Mouse (Mus musculus) kidney, postnatal 14 days (tissue): Measurements from ENCODE around the gene Aldh4a1.
A peak's percentile ranks its signal among the peaks of the same experiment; 100 is the strongest.

Source experiments
- DNase-seq: peaks from one replicate; pipeline ENCODE4 v3.0.0; 2022; ENCODE audit warnings: mixed read lengths

The Aldh4a1 gene

DNA sequence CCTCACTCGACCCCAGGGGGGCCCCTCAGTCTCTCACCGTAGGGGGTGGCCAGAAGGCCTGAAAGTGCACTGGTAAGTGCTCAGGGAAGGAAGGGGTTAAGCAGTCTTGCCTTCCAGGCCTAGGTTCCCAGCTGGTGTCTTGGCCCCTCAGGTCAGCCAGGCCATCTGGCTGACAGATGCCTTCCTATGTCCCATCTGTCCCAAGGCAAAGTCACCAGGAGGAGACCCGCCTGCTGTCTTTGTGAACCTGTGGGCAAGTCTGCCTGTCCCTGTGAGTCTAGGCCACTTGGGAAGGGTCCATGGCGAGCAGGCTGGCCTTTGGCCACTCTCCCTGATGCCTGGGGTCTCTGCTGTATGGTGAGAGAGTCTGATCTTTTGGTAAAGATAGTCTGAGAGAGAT is 32.2 kb upstream of the Aldh4a1 start:
- no peak for DNase-seq

DNA sequence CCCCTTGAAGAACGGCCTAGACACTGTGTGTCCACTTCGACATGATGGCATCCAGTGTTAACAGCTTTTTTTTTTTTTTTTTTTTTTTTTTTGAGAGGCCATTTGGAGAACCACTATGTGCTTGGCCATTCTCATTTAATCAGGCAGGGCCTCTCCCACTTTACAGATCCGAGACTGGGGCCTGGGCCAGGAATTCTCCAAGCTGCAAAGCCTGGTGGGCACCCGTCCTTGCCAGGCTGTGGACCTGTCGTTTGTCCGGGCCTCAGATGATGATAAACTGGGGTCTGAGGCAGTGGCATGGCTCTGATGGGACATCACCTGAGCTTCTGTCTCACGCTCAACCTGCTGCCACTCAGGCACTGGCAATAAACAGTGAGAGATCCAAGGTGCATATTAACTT is 29.8 kb upstream of the Aldh4a1 start:
- DNase-seq, result no peak

DNA sequence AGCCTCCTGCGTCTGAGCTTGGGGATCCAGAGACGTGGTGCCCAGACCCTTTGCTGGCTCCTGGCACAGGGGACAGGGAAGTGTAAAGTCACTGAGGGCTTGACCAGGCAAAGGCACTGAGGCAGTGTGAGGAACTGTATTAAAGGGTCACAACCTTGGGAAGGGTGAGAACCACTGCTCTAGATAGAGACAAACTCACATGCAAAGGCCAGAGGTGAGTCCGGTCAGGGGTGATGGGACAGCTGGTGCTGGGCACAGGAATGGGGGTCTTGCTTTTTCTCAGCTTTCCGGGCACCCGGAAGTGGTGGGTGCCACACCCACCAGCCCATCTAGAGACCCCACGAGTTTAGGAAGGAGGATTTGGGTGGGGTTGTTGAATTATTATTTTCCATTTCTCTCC is 29.3 kb upstream of the Aldh4a1 start:
- DNase-seq, result no peak

DNA sequence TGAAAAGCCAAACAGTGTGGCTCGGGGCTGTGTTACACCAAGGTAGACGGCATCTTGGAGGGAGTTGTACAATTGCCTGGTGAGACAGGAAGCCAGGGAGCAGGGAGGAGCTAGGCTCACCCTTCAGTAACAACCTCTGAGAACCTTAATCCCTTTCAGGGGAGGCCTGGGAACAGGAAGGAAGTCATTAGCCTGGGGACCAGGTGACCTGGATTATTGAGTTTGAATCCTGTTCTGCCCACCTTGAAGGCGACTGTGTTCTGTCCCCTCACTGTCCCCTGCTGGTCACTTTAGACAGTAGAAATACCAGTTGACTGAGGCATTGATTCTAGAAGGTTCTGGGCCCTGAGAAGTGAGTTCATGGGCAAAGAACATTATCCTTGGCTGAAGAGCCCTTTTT is 28.6 kb upstream of the Aldh4a1 start:
- no peak for DNase-seq

DNA sequence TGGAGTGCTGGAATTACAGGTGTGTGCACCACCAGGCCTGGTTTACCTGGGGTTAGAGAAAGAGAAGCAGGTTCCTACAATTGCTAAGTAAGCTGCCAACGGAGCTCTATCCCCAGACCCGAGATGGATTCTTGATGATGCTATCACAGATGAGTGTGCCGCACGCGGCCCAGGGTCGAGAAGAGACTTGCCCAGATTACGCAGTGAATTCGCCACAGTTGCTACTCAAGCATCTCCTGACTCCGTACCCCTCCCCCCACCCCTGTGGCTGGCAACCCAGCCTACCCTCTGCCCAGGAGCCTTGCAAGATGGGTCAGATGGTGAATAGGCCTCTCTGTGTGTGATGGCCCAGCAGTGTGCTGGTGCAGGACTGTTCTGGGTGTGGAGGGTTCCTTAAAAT is 26.0 kb upstream of the Aldh4a1 start:
- DNase-seq, result no peak

DNA sequence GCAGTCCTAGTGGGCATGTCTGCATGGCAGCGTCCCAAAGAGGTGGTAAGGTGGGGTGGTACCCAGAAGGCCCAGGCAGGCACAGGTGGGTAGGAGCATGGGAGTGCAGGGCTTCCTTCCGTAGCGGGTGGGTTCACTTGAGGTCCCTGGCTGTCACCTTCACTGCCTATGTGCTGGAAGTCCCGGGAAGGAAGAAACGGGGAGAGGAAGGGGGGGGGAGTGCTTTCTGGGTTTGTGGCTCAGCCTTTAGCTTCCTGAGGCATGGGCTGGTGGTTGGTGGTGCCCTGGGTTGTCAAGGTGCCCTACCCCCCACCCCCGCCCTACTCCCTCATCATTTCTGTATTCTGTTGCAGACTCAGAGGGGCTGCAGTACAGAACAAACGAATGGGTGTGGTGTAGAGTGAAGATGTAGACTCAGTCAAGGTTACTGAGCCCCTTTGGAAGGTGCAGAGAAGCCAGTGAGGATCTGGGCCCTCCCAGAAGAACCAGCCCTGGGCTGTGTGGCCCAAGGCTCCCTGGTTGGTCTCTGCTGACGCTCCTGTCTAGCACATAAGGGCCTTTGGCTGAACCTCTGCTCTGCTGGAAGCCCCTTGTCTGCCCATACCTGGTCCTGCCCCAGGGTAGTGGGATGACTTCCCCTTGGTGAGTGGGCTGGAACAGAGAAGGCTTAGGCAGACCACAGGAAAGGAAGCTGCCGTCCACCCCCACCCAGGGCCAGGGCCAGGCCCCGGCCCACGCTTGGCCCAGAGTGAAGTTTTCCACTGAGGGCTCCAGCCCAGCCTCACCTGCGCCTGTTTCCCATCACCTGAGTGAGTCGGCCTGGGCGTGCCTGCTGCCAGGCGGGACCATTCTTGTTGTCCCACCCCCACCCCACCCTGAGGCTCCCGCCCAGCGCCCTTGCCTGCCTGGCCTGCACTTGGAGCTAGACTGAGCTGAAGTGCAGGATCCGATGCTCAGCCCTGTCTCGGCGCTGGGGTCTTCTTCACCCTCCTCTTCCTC is 25.1 kb upstream of the Aldh4a1 start:
- DNase-seq, result no peak

DNA sequence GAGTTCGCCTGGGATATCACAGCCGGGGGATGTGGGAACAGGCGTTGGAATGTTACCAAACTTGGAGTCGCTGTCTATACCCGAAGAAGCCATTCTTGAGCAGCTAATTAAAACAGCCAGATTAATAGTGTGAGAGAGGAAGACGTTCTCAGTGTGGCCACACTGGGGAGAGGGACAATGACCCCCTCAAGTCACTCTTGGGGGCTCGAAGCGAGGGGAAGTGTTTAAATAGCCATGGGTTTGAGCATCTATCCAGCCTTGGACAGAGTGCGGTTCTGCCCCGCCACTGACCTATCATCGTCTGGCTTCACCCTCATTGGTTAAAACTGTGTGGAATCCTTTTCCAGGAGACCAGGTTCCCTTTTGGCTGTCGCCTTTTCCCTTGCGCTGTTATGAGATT is 24.3 kb upstream of the Aldh4a1 start:
- no peak for DNase-seq

DNA sequence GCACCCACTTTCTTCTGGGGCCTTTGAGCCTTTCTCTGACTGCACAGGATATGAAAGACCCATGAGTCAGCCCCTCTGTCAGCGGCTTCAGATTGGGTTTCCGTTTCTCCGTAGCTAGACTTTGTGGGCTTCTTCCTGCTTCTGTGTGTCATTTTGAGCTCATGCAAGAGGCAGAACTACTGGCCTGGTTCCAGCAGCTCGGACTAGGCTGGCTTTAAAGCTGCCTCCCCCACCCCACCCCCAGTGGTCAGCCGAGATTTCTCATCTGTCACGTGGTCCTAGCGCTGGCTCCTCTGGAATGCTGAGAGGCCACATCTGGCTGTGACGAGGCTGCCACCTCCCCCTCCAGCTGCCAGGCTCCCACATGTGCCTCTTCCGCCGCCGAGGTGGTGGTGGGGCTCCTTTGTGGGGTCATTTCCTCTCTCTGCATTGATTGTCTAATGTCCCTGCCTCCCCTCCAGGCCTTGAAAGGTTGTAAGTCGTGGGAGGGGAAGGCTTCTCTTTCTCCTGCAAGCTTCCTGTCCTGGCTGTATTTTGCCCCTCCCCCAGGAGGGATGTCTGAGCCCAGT is 23.6 kb upstream of the Aldh4a1 start:
- DNase-seq, result peak; percentile 96

DNA sequence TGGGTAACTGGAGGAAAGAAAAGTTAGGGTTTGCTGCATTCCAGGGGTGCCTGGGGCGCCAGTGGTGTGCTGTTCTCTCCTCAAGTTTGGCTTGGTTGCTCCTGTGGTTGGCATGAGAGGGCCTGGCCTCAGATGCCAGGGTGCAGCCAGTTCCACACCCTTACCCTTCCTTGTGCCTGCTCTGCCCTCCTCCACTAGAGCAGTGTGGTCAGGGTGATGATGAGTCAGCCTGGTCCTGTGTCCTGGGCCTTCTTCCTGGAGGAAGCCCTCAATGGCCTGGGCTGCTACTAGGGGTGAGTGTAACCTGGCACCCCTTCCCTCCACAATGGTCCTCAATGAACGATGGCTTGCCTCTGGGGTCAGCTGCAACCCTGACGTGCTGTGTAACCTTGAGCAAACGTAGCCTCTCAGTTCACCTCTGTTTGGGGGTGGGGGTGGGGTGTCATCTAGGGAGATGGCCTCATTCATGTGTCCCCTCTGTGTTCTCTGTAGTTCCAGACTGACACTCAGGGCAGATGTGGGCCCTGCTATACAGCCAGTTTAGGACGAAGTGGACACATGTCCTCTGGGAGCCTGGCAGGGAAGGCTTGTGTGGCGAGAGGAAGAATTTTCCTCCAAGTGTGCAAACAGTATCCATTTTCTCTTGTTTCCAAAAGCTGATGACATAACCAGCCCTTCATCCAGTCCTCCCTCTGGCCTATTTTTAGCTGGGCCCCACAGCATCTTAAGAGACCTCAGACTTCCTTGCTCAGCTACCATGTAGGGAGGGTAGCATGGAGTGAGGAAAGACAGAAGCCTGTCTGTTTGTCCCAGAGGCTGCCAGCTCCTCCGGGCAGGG is 20.9 kb upstream of the Aldh4a1 start:
- no peak for DNase-seq

DNA sequence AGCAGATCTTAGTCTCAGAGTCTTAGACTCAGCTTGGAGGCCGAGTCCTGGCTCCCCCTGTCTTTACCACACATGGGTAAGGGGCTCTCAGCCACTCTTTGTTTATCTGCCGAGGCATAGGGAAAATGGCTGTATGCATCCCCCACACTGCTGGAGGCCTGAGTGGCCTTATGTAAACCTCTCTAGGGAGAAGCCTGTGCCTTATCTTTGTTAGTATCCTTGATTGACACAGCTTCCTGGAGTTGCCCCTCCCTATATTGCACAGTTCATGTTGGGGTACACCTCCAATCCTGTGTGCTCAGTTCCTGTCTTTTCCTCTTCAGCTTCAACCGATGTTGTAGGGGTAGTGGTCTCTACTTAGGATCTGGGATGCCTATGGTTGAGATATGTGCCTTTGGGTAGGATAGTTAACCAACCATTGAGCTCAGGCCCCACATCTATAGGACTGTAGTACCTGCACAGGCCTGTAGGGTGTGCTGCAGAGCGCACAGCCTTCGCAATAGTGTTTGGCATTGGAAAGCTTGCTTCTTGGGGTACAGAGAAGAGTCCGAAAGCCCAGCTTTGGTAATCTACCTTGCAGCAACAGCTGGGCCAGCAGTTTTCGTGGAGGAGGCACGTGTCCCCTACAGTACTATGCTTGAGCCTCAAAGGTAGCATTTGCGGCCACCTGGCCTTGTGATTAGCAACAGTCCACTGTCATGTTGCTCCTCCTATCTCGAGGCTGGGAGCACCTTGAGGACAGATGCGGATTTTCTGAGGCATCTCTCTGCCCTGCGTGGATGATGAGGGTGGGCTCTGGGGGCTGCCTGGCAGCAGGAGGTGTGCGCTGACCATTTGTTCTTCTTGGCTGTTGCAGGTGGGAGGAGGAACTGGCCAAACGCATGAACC is 20.1 kb upstream of the Aldh4a1 start, which contains the start of gene Gm21969:
Gene Gm21969 (plus strand): TSS at position 830 of the 888 bp plus-strand sequence.
- DNase-seq, result no peak

DNA sequence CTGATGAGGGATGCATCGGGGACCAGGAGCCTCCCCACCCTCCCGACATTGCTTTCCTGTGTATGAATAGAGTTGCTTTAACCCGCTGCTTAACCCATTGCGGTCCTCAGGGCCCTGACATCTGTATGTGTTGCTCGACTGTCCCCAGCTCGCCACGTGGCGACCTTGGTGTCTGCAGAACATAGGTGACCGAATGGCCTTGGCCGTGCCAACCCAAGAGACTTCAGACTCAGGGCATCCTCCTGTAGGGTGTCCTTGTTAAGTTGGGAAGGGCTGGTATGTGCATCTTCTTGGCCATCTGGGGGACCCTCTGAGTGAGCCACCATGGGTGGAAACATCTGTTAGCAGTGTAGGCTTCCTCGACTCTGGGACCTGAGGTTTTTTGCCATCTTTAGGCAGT is 17.4 kb upstream of the Aldh4a1 start:
- DNase-seq, result no peak

DNA sequence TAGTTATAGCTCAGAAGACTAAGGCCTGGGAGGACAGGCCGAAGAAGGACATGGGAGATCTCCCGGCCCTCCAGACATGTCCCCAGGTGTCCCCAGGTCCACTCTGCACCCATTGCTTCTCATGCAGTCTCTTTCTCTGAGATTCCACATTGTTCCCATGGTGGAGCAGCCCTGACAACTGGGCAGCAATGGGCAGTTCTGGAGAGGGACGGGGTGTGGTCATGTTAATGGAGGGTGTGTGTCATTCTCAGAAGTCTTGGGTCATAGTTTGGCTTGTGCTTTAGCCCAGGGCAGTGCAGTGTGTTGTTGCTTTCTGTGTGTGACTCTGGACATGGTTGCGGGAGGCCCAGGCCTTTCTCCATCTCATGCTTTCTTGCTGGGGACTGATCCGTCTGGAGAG is 15.9 kb upstream of the Aldh4a1 start:
- DNase-seq, result no peak

DNA sequence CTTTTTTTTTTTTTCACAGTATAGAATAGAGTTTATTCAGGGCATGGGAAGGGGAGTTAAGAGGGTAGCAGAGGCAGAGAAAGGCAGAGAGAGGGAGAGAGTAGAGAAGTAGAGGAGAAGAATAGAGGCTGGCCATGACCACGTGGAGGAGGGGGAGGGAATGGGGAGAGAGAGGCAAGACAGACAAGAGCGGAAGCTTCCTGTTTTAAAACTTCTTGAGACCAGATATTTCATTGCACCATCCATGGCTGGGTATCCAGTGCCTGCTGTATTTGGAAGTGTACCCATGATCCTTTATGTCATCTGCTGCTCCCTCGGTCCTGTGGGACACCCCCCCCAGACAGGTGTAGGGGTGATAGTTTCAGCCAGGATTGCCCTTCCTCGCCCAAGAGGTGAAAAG is 13.7 kb upstream of the Aldh4a1 start:
- no peak for DNase-seq

DNA sequence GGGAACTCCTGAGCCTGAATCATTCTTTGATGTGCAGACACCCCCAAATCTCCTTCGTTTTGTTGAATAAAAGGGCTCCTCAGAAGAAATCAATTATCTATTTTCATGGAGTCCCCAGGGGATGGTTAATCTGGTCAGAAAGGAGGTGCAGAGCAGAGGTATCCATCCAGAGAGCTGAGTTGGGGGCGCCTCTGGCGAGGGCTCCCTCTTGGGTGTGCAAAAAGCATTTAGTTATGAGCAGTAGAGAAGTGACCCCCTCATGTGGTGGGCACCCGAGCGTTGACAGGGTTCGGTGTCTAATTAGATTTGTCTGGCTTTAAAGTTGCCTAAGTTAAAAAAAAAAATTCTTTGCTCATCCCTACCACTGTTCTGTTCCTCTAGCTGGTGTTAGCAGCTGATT is 11.7 kb upstream of the Aldh4a1 start:
- DNase-seq, result no peak

DNA sequence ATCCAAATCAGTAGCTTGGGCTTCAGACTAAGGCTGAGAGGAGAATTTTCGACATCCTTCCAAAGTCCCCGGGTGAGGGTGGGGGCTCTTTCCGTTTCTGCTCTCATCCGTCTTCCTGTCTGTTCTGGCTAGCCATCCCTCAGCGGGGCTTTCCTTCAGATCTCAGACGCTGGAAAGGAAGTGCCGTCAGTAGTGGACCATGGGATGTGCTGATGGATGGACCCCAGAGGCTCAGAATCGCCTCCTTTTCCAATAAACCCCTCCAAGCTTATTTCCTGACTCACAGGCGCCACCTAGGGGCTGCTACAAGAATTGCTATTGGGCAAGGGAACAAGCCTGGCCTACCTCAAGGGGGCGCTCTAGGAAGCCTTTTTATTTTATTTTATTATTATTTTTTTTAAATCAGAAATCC is 11.1 kb upstream of the Aldh4a1 start:
- peak; percentile 84 for DNase-seq

DNA sequence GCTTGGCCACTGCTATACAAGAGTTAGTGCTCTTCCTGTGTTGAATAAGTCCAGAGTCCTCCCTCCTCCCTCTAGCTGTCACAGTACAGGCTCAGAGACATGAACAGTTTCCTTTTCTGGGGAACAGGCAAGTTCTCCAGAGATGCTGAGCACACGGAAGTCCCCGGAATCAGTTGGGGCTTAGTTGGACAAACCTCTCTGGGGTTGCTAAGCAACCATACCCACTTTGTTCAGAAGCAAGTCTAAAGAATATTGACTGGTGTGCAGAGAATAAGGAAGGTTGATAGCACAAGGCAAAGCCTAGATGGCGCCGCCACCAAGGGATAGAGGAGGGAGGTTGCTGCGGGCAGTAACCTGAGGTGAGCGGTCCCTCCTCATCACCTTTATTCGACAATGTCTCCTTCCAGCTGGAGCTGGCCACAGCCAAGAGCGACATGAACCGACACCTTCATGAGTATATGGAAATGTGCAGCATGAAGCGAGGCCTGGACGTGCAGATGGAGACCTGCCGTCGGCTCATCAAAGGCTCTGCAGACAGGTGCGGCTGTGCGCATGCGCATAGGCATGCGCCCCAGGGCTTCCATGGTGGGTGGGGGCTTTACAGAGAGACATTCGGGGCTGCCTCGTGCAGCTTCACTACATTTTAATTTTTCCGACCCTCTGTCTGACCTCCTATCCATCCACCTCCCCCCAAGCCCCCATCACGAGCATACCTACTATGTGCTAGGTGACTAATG is 8.0 kb upstream of the Aldh4a1 start:
- no peak for DNase-seq

DNA sequence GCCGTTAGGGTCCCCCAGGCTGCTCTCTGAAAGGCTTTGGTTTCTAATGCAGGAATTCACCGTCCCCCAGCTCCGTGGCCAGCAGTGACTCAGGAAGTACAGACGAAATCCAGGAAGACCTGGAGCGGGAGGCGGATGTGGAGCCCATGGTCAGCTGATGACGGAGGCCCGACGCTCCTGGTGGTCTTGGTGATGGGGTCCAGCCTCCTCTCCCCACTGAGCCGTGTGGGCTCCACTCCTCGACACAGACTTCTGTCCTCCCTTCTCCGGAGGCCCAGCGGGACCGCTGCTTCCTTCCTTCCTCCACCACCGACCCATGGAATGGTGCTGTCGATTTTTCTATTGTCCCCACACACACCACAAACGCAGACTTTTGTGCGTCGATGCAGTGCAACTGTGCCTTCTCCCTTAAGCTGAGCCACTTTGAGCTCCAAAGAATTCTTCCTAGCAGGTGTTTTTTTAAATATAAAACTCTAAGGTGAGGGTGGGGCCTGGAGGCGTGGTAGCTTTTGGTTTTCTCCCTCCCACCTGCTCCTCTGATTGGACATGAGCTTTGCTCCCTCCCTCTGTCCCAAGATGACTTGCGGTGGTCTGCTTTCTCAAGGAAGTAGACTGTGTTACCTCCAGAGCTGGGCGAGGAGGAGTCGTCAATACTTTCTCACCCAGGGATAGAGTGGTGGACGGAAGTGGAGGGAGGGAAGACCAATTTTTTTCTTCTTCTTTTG is 6.2 kb upstream of the Aldh4a1 start:
- peak; percentile 70 for DNase-seq

DNA sequence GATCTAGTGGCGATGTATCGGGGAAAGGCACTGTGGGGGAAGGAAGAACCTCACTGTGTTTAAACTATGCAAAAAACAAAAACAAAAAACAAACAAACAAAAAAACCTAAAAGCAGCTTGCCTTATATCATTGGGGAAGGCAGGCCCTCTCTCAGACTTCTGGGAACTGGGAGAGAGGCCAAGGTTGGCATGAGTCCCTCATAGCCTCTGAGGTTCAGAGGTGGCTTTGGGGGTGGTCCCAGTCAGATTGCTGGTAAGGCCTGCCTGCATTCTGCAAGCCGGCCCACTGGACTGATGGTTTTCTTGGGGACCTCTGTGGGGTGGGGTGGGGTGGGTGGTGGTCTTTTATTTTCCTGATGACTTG is 5.7 kb upstream of the Aldh4a1 start:
- no peak for DNase-seq

DNA sequence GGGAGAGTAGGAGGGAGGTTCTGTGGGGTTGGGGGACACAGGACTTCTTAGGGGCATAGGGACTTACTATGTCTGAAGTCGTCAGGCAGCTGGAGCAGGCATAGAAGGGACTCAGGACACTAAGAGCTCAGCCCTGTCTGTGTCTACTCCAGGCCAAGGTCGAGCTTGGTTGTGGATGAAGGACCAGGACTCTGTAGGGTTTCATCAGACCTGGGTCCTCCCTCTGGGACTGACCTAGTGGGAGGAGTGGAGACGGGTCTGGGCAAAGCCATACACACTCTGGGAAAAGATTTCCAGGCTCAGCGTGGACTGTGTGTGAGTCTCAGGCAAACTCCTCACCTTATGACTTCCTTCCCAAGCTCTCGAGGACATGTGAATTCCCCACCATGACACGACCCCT is 2.9 kb upstream of the Aldh4a1 start:
- no peak for DNase-seq

DNA sequence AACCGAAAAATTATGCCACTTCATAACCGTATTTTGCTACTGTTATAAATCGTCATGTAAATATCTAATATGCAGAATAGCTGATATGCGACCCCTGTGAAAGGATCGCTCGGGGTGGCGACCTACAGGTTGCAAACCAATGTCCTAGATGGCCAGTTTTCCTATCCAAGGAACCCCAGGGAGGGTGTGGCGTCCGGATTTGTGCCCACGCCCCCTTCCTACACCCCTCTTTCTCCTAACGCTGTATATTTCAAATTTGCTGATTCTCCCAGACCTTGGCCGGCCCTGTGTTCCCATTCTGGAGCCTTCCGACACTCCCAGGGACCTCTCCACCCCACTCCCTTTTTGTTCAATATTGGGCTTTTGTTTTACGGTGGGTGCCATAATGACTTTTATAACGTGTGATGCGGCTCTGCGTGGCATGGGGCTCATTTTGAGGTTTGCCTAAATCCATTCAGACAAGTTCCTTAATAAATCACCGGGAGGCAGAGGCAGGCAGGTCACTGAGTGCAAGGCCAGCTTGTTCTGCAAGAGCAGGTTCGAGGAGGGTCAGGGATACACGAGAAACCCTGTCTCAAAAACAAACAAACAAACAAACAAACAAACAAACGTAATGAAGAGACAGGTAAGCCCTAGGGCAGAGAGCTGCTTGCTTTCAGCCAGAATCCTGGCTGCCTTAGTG is 909 bp downstream of the Aldh4a1 start:
- no peak for DNase-seq
